In the genomic region with DNA sequence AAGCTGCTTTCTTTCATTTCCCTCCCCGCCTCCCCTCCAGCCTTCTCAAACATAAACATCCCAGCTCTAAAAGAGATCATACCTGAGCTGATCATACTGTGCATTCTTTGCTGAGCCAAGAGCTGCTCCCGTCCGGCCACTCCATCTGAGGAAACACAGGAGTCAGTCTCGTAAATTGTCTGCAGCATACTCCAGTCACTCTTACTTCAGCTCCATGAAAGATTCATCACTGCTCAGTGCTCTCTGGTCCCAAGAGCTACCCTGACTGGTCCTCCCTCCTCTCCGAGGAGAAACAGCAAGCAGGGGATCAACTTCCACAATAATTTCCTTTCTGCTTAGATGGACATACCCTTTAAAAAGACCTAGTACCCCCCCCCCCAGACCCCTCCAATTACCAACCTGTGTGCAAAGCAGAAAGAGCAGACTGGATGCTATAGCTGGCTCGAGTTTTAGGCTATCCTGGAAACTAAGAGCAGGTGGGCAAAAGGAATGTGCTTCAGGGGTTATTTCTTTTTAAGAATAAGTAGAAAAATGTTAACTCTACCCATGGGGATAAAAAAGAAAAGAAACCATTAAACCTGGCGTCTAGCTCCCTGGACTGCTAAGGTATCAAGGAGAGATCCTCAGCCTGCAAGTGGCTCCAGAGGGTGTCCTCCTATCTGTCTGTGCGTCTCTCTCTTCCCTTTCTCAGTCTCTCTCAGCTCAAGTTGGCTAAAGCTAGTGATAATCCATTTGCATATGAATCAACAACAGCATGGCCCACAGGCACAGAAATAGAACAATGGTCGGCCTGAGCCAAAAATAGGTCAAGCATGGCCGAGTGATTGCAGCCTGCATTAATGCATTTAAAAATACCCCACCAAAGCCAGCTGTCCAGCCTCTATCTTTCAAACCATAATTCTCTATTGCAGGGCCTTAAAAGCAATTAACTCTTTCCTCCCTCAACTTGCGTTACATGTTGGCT, we compare ENCODE assay signal across 8 mouse cellular contexts.
DNase-seq lines count a peak whose midpoint lies in the region; ATAC-seq and TF ChIP-seq lines count a peak whose summit lies in the region.

No protein-coding gene starts in this region.

- peaks cover 23% of the 10 kb centered on the region for H3K4me1 ChIP-seq in embryonic facial prominence, embryonic 13.5 days
- H3K4me1 ChIP-seq in heart, postnatal 0 days (ENCODE audit: control insufficient read depth, insufficient read depth) = peaks cover 22% of the 10 kb centered on the region; the same call in 1 of the 2 replicates

- DNase-seq in gastrocnemius, adult 2 months = no peak
- DNase-seq in gastrocnemius, postnatal 10 days = no peak
- peak; percentile 70 for DNase-seq in R1 (ENCODE audit: low read depth, low spot score)
- peak; percentile 91 for DNase-seq in heart, postnatal 0 days (ENCODE audit: low spot score)
- peak; percentile 54 for DNase-seq in left cerebral cortex, postnatal 36 days (ENCODE audit: low spot score in 2 of 2)
- peak; percentile 73 for DNase-seq in retina, adult 2 months (ENCODE audit: low read depth, low spot score)
- DNase-seq in thymus, postnatal 14 days = no peak

- H3K4me2 ChIP-seq in embryonic facial prominence, embryonic 13.5 days = peak overlapping the region; percentile 35
- peak overlapping the region; percentile 60 for H3K4me2 ChIP-seq in heart, postnatal 0 days (ENCODE audit: low read depth, low read length)

- no peaks in the 10 kb centered on the region for H3K27me3 ChIP-seq in embryonic facial prominence, embryonic 13.5 days
- no peaks in the 10 kb centered on the region for H3K27me3 ChIP-seq in heart, postnatal 0 days (ENCODE audit: control insufficient read depth, insufficient read depth, low read length)

- WGBS in embryonic facial prominence, embryonic 13.5 days = 10% methylated on average over 11 of the region's 11 CpGs
- WGBS in heart, postnatal 0 days = 10% methylated on average over 11 of the region's 11 CpGs

- peak overlapping the region; percentile 11; the same call in 1 of the 2 replicates for H3K9ac ChIP-seq in embryonic facial prominence, embryonic 13.5 days
- H3K9ac ChIP-seq in heart, postnatal 0 days (replicated peaks; ENCODE audit: low read depth, low read length) = peak overlapping the region; percentile 44

- no peak for ATAC-seq in embryonic facial prominence, embryonic 13.5 days (ENCODE audit: insufficient number of reproducible peaks, insufficient read depth, low FRiP score, low TSS enrichment, low read depth)
- ATAC-seq in heart, postnatal 0 days (ENCODE audit: insufficient read depth, low read depth) = peak; percentile 91

- no peaks in the 10 kb centered on the region for H3K36me3 ChIP-seq in embryonic facial prominence, embryonic 13.5 days
- H3K36me3 ChIP-seq in heart, postnatal 0 days (replicated peaks; ENCODE audit: control insufficient read depth, insufficient read depth, low read length) = no peaks in the 10 kb centered on the region

- intact Hi-C loops in gastrocnemius, adult 2 months (cut with DNase I) = loop anchor here (5.0 kb wide), 2 partner anchors 56 to 76 kb away; no protein-coding TSS in a partner anchor
- intact Hi-C loops in left cerebral cortex, postnatal 36 days (cut with DNase I) = loop anchor here (2.0 to 5.0 kb wide), 2 partner anchors 32 to 71 kb away; no protein-coding TSS in a partner anchor

- H3K27ac ChIP-seq in gastrocnemius, adult 2 months = peak overlapping the region; percentile 85
- peak overlapping the region; percentile 39; the same call in 1 of the 2 replicates for H3K27ac ChIP-seq in embryonic facial prominence, embryonic 13.5 days
- peak overlapping the region; percentile 90 for H3K27ac ChIP-seq in heart, postnatal 0 days (ENCODE audit: low read depth)

- H3K9me3 ChIP-seq in embryonic facial prominence, embryonic 13.5 days = no peaks in the 10 kb centered on the region
- H3K9me3 ChIP-seq in heart, postnatal 0 days (replicated peaks; ENCODE audit: control insufficient read depth, low read length) = no peaks in the 10 kb centered on the region

- TF ChIP-seq EP300 in heart, postnatal 0 days (IDR thresholded peaks at IDR 0.05; ENCODE audit: low read depth) = no peak

- H3K4me3 ChIP-seq in gastrocnemius, adult 2 months = peak overlapping the region; percentile 71
- H3K4me3 ChIP-seq in embryonic facial prominence, embryonic 13.5 days = peak overlapping the region; percentile 24
- H3K4me3 ChIP-seq in heart, postnatal 0 days (ENCODE audit: low read depth, low read length) = peak overlapping the region; percentile 58

- no peak for TF ChIP-seq CTCF in gastrocnemius, adult 2 months (IDR thresholded peaks at IDR 0.05)
- TF ChIP-seq CTCF in heart, postnatal 0 days (IDR thresholded peaks at IDR 0.05; ENCODE audit: low read depth) = no peak

Comparison
In these comparisons a context has a peak if more than half of its experiments do, and no peak if none do; other contexts are left out.
1. DNase-seq: peak in R1 (single experiment), heart, postnatal 0 days (single experiment), left cerebral cortex, postnatal 36 days (2 of 2) and retina, adult 2 months (single experiment); none in gastrocnemius, adult 2 months (single experiment), gastrocnemius, postnatal 10 days (single experiment) and thymus, postnatal 14 days (single experiment).
2. H3K27ac ChIP-seq: peak in every context shown above with its lines; median percentile 90 in heart, postnatal 0 days; 85 in gastrocnemius, adult 2 months; 39 in embryonic facial prominence, embryonic 13.5 days.
3. Peak in every context shown above with its lines, with median percentiles within 50 percentile points of each other: H3K4me3 ChIP-seq.